Mouse (Mus musculus) kidney, embryonic 15.5 days (tissue): ENCODE data around the gene Fem1a. TPM values are rescaled to one million over a fixed set of nuclear protein-coding genes. Genes with fewer than 3 reads are reported as not detected.

ENCODE experiments used
- ATAC-seq: fragments of 200-750 bp; cut with Nextera tagmentation; replicated peaks from 2 replicates; pipeline ENCODE4 v1.8.0; 2017; ENCODE audit warnings: moderate TSS enrichment; ENCODE audit not compliant: low FRiP score
- H3K27ac ChIP-seq: fragments of 300-500 bp; sonication (generic); 2 replicates; pipeline ENCODE4 v1.5.1; 2015; ENCODE audit warnings: mild to moderate bottlenecking, inconsistent platforms
- H3K27me3 ChIP-seq: fragments of 300-500 bp; sonication (generic); 2 replicates; pipeline ENCODE4 v1.6.1; 2015; ENCODE audit warnings: inconsistent platforms
- H3K36me3 ChIP-seq: fragments of 300-500 bp; sonication (generic); 2 replicates; pipeline ENCODE4 v1.6.1; 2015; ENCODE audit warnings: inconsistent platforms
- H3K4me1 ChIP-seq: fragments of 300-500 bp; sonication (generic); 2 replicates; pipeline ENCODE4 v1.6.1; 2015; ENCODE audit warnings: inconsistent platforms
- H3K4me2 ChIP-seq: fragments of 300-500 bp; sonication (generic); 2 replicates; pipeline ENCODE4 v1.6.1; 2015; ENCODE audit warnings: moderate library complexity, mild to moderate bottlenecking, inconsistent platforms
- H3K4me3 ChIP-seq: fragments of 300-500 bp; sonication (generic); replicated peaks from 2 replicates; pipeline ENCODE4 v1.5.1; 2015; ENCODE audit warnings: mild to moderate bottlenecking, inconsistent platforms
- H3K9ac ChIP-seq: fragments of 300-500 bp; sonication (generic); 2 replicates; pipeline ENCODE4 v1.6.1; 2015; ENCODE audit warnings: mild to moderate bottlenecking, inconsistent platforms
- H3K9me3 ChIP-seq: fragments of 300-500 bp; sonication (generic); replicated peaks from 2 replicates; pipeline ENCODE4 v1.6.1; 2016; ENCODE audit warnings: inconsistent platforms
- WGBS: fragments of 180-500 bp; shearing (Covaris S2); methylation state at CpG from one replicate; pipeline ENCODE4 v1.1.7; 2015; ENCODE audit warnings: mixed read lengths; 5-methylcytosine and 5-hydroxymethylcytosine counted together
- polyA plus RNA-seq: library from polyadenylated mRNA; unstranded; fragments of >200 nt; fragmentation: Nextera tagmentation; extraction: Ambion mirVana; gene quantifications from 2 replicates; pipeline ENCODE4 v1.2.1, GENCODE M21; 2015

Fem1a gene
- polyA plus RNA-seq, 1 experiment from 2014 or later = 13.1 TPM

DNA sequence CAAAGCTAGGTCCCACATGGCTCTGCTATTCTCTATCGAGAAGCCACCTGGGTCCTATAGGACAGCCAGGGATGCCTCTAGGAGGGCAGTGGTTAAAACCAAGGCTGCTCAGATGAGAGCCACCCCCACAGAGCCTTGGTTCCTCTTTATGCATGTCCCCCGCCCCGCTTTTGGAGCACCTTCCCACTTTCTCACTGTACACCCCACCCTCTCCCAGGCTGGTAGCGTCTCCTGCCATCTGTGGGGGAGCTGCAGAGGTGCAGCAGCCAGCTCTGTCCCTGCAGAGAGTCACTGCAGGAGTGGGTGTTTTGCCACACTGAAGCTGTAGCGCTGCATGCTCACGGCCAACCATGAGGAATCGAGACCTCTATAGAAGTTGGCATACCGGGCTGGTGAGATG lies 26.7 kb downstream of the Fem1a start:
- Histone ChIP-seq H3K4me1 (peaks cover 14% of the 10 kb centered on the region), H3K4me2 (no peak overlapping the region), H3K9ac (no peak overlapping the region), H3K27me3 (no peaks in the 10 kb centered on the region), H3K4me3 (no peak overlapping the region), H3K27ac (no peak overlapping the region), H3K36me3 (peaks cover 81% of the 10 kb centered on the region), H3K9me3 (no peaks in the 10 kb centered on the region)
- 93% methylated on average over 8 of the region's 8 CpGs for WGBS
- no peak for ATAC-seq

DNA sequence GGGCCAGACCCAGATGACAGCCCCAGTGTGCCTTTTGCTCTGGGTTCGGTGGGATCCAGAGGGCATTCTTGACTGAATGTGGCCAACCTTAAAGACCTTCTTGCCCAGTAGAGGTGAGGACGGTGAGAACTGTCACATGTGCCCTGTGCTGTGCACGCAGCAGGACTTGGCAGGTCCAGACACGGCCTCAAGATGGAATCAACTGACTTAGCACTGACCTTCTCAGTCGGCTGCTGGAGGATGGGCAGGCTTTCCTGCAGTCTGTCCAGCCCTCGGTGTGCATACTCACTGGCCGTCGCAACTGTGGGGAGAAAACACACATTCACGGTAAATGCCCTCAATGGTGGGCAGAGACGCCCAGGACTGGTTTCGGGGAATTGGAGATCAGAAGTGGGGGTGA lies 29.4 kb downstream of the Fem1a start:
- H3K4me3 ChIP-seq = no peak overlapping the region
- H3K27ac ChIP-seq = no peak overlapping the region
- H3K4me1 ChIP-seq = peaks cover 38% of the 10 kb centered on the region
- no peaks in the 10 kb centered on the region for H3K27me3 ChIP-seq
- no peak overlapping the region for H3K9ac ChIP-seq
- no peak overlapping the region for H3K4me2 ChIP-seq
- no peaks in the 10 kb centered on the region for H3K9me3 ChIP-seq
- WGBS = 93% methylated on average over 11 of the region's 11 CpGs
- H3K36me3 ChIP-seq = peaks cover 60% of the 10 kb centered on the region
- ATAC-seq = no peak

DNA sequence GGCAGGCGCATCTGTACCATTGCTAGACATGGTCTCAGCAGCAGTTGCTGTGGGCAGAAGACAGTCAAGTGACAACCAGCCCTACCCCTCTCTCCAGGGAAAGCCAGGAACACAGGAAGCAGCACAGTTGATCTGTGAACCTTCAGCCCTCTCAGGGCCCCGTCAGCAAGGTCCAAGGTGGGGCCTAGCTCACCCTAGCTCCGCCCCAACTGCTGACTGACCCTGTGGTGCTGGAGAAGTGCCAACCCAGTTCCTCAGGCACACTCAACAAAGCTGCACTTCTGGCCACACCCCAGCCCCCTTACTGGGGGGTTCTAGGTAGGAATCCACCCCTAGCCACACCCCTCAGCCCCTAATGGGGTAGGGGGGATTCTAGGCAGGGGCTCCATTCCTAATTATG lies 31.2 kb downstream of the Fem1a start:
- Histone ChIP-seq H3K4me1 (peaks cover 56% of the 10 kb centered on the region), H3K9ac (peak overlapping the region; percentile 1; the same call in 1 of the 2 replicates), H3K27me3 (no peaks in the 10 kb centered on the region), H3K27ac (peak overlapping the region; percentile 97), H3K4me3 (peak overlapping the region; percentile 10; the same call in 1 of the 2 replicates), H3K36me3 (peaks cover 43% of the 10 kb centered on the region), H3K4me2 (peak overlapping the region; percentile 70), H3K9me3 (no peaks in the 10 kb centered on the region)
- no peak for ATAC-seq
- WGBS = 52% methylated on average over 3 of the region's 3 CpGs

DNA sequence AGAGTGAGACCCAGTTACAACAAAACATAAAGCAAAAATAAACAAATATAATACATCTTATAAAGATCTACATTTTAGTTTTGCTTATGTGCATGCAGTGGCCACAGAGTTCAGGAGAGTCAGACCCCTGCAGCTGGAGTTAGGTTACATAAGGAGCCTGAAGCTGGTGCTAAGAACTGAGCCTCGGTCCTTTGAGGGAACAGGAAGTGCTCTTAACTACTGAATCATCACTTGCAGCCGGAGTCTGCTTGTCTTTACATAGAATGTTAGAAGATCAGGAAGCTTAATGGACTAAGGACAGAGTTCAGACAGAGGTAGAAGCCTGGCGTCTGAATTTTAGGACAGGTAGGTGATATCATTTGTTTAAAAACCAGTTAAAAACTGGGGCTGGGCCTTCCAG lies 32.3 kb downstream of the Fem1a start:
- WGBS = 29% methylated on average over 3 of the region's 3 CpGs
- peak overlapping the region; percentile 52 for H3K9ac ChIP-seq

DNA sequence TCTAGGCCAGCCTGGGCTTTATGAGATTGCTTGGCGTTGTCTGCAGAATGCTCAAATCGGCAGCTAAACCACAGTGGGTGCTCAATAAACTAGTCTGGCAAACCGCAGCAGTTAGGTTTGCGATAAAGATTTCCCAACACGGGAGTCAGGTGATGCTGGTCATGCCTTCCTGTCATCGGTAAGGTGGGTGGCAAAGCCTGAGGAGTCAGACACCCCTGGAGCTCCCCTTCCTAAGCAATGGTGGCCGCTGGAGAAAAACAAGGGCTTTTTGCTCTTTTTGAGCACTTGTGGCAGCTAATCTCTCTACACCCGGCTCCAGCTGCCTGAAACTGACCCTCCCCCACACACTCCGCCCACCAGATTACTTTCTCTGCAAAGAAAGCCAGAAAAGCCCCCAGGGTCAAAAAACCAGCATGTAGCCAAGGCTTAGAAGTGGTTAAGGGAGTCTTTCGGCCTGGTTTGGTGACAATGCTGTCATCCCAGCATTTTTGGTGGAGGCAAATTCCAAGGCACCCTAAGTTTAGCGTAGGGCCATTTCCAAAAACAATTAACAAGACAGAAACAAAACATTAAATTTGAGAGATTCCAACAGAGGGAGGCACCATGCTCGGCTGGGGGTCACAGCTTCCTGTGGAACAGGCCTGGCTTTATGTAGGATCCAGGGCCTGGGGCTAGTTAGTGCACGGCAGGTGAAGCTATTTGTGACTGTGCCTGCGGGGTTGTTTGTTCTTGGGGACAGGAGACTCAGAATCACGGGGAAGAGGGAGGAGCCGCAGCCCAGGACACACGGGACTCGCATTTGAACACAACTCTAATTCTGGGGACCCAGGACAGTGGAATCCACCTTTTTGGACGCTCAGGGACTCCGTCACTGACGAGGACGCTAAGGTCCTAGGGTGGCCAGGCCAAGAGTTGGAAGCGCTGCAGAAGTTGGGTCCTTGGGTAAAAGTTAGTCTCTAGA lies 33.0 kb downstream of the Fem1a start:
- Histone ChIP-seq H3K4me3 (peak overlapping the region; percentile 55), H3K4me2 (peak overlapping the region; percentile 70), H3K4me1 (peaks cover 61% of the 10 kb centered on the region), H3K9ac (peak overlapping the region; percentile 52), H3K36me3 (peaks cover 26% of the 10 kb centered on the region), H3K9me3 (no peaks in the 10 kb centered on the region), H3K27me3 (no peaks in the 10 kb centered on the region), H3K27ac (peak overlapping the region; percentile 97)
- peak; percentile 12 for ATAC-seq
- 2% methylated on average over 23 of the region's 23 CpGs for WGBS

More for the DNA sequence above, 32.3 kb downstream of the Fem1a start:
- no peaks in the 10 kb centered on the region for H3K27me3 ChIP-seq
- peak overlapping the region; percentile 97 for H3K27ac ChIP-seq
- peaks cover 61% of the 10 kb centered on the region for H3K4me1 ChIP-seq
- no peak for ATAC-seq
- no peaks in the 10 kb centered on the region for H3K9me3 ChIP-seq
- H3K36me3 ChIP-seq = peaks cover 34% of the 10 kb centered on the region
- H3K4me2 ChIP-seq = peak overlapping the region; percentile 70
- peak overlapping the region; percentile 55 for H3K4me3 ChIP-seq

DNA sequence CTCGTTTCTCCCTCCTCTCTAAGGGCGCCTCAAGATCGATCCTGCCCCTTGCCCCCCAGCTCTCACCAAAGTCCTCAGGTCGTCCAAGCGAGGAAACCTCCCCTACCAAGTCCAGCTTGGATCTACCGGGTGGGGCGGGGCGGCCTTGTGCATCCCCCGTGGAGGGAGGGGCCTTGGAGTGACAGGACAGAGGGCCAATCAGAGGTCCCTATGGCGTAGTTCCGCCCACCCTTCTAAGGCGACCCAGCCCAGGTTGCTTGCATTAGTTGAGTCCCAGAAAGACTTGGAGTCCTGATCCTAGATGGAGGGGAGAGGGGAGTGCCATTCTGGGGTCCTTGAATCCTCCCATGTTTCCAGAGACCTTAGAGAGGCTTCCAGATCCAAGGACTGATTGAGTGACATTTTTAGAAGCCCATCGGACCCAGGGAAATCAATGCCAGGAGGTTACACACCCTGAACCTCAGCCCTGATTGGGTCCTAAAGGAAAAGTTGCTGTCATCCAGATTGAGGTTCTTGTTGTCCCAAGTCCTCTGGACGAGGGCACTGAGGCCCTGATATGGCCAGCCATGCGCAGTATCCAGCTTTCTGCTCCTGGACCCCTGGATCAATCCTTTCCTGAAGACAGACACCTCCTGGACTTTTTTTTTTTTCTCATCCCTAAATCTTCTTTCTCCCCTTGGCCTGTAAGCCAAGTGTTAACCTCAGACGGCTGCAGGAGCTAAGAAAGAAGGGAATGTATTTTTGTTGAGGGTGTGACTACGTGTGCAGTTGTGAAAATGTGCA lies 34.0 kb downstream of the Fem1a start:
- Histone ChIP-seq H3K27me3 (no peaks in the 10 kb centered on the region), H3K36me3 (peaks cover 17% of the 10 kb centered on the region), H3K27ac (peak overlapping the region; percentile 97), H3K4me1 (peaks cover 61% of the 10 kb centered on the region), H3K4me2 (peak overlapping the region; percentile 70), H3K4me3 (peak overlapping the region; percentile 55), H3K9ac (peak overlapping the region; percentile 52), H3K9me3 (no peaks in the 10 kb centered on the region)
- 4% methylated on average over 17 of the region's 17 CpGs for WGBS
- ATAC-seq = peak; percentile 90

DNA sequence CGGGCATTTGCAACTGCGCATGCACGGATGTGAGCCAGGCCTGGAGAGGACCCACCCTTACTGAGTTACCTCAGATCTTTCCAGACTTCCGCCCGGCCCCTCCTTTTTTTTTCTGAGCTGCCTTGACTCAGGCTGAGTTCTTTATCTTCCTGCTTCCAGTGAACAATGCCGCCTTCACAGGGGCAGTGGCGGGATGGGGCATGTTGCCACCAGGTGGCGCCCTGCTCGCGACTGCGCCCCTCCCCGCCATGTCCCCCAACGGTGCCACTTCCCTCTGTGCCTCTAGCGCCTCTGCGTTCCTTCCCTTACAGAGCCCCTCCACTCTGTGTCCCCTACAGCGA lies 34.5 kb downstream of the Fem1a start:
- Histone ChIP-seq H3K27me3 (no peaks in the 10 kb centered on the region), H3K4me2 (peak overlapping the region; percentile 70), H3K36me3 (peaks cover 11% of the 10 kb centered on the region), H3K4me3 (peak overlapping the region; percentile 55), H3K4me1 (peaks cover 61% of the 10 kb centered on the region), H3K9ac (peak overlapping the region; percentile 52), H3K27ac (peak overlapping the region; percentile 97), H3K9me3 (no peaks in the 10 kb centered on the region)
- WGBS = under 1% methylated on average over 16 of the region's 16 CpGs
- peak; percentile 86 for ATAC-seq

DNA sequence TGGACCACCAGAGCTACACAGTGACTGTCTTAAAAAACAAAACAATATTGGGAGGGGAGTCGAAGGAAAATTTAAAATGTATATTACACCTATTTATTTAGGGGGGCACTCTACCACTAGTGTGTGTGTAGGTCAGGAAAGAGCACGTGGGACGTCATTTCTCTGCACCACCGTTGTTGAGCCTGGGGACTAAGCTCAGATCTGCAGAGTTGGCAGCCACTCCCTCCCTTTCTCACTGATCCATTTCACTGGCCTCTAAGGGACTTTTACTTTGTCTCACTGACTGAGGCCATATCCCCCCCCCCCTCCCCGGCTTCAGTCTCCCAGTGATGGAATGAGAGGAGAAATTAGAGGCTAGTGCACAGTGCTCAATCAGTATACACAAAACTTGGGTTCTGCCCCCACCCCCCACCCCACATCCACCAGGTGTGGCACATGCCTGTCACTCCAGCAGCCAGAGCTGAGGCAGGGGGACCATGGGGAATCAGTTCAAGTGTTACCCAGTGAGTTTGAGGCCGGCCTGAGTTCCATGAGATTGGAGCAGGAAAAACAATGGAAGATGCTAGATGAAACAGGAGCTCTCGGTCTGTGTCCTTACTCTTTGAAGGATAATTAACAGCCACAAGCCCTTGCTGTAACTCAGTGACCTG lies 35.3 kb downstream of the Fem1a start:
- Histone ChIP-seq H3K4me1 (peaks cover 59% of the 10 kb centered on the region), H3K9ac (no peak overlapping the region), H3K27ac (peak overlapping the region; percentile 97), H3K27me3 (no peaks in the 10 kb centered on the region), H3K9me3 (no peaks in the 10 kb centered on the region), H3K36me3 (peaks cover 3% of the 10 kb centered on the region; the same call in 1 of the 2 replicates), H3K4me2 (peak overlapping the region; percentile 70; the same call in 1 of the 2 replicates), H3K4me3 (no peak overlapping the region)
- peak; percentile 8; the same call in 1 of the 2 replicates for ATAC-seq
- 49% methylated on average over 7 of the region's 7 CpGs for WGBS

DNA sequence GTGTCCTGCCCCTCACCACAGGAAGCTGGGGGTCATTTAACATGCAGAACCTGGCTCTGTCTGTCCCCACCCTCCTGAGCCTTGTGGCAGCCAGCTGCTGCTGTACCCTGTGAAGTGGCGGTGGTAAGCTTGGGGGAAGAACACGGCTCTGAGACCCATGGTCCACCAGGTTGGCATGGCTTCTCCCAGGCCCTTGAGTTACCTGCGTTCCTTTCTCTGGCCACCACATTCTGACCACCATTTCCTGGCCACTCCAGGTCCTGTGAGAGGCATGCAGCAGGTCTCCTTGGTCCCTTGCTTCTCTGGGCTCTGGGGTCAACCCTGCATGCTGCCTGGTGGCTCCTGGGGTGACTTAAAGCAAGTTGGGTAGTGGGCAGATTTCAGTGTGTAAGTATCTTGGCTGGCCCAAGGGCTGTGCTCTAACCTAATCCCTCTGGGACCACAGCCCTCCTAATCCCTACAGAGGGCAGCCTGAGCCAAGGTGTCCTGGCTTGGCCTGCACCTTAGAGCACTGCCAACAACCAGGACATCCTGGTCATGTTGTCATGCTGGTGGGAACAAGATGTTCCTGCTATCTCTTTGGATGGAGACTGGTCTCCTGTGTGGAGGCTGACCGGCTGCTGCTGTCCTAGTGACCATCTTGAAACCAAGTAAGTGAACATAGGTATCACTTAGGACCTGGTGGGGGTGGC lies 36.1 kb downstream of the Fem1a start, which contains the start of gene Plin3:
TSS of gene Plin3 (minus strand) at position 343 of the 692 bp plus-strand sequence.
- WGBS = 76% methylated on average over 4 of the region's 4 CpGs
- ATAC-seq = no peak
- Histone ChIP-seq H3K4me1 (peaks cover 53% of the 10 kb centered on the region), H3K9me3 (no peaks in the 10 kb centered on the region), H3K9ac (no peak within 1 kb of the TSS), H3K27ac (peak within 1 kb of the TSS; percentile 97), H3K4me3 (no peak within 1 kb of the TSS), H3K4me2 (no peak within 1 kb of the TSS; the same call in 1 of the 2 replicates), H3K27me3 (no peaks in the 10 kb centered on the region), H3K36me3 (no peaks in the 10 kb centered on the region)

DNA sequence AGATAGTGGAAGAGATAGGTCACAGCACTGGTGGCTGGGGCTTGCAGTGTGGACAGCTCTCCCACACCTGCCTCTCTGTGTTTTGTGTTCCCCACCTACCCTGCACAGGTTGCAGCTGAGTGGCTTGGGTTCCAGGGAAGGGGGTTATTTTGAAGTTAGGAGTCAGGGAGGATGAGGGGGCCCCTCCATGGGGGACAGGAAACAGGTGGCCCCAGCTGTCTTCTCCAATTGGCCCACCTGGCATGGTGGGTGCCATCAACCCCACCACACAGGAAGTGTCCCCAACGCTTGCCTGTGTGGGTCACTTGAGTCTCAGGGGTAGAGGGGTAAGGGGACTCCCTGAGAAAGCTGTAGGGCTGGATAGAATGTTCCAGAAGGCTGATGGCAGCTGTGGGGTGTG lies 36.7 kb downstream of the Fem1a start:
- Histone ChIP-seq H3K27me3 (no peaks in the 10 kb centered on the region), H3K27ac (no peak overlapping the region), H3K9me3 (no peaks in the 10 kb centered on the region), H3K4me2 (no peak overlapping the region), H3K9ac (no peak overlapping the region), H3K4me3 (no peak overlapping the region), H3K4me1 (peaks cover 47% of the 10 kb centered on the region), H3K36me3 (no peaks in the 10 kb centered on the region)
- WGBS = 59% methylated on average over 1 of the region's 1 CpGs
- no peak for ATAC-seq

DNA sequence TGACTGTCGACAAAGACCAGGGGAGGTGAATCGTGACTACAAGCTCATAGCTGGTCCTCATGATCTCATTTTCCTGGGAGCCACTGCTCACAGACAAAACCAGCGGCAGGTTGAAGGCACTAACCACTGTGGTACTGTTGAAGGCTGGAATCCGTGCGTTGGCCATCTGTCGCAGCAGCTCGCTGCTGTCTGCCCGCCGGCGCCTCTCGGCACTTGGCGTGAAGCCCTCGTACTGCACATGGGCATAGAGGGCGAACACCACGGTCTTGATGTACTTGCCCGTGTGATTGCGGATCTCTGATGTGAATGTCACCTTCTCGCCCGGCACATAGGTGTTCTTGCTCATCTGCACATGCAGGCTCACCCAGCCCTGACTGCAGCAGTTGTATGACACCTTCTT lies 37.6 kb downstream of the Fem1a start:
- H3K4me1 ChIP-seq = peaks cover 38% of the 10 kb centered on the region
- H3K9me3 ChIP-seq = no peaks in the 10 kb centered on the region
- H3K9ac ChIP-seq = no peak overlapping the region
- H3K36me3 ChIP-seq = no peaks in the 10 kb centered on the region
- no peak overlapping the region for H3K4me2 ChIP-seq
- H3K4me3 ChIP-seq = no peak overlapping the region
- no peak overlapping the region for H3K27ac ChIP-seq
- WGBS = 91% methylated on average over 19 of the region's 19 CpGs
- H3K27me3 ChIP-seq = no peaks in the 10 kb centered on the region
- no peak for ATAC-seq
